Mouse (Mus musculus): ENCODE results near the gene Uty. TPM values are rescaled to one million over a fixed set of nuclear protein-coding genes. Genes with fewer than 3 reads are reported as not detected.

Gene Uty
- 5.1 and 13.0 TPM in 2 replicates for polyA plus RNA-seq (2015; fragmentation: Nextera tagmentation; extraction: Ambion mirVana)

DNA sequence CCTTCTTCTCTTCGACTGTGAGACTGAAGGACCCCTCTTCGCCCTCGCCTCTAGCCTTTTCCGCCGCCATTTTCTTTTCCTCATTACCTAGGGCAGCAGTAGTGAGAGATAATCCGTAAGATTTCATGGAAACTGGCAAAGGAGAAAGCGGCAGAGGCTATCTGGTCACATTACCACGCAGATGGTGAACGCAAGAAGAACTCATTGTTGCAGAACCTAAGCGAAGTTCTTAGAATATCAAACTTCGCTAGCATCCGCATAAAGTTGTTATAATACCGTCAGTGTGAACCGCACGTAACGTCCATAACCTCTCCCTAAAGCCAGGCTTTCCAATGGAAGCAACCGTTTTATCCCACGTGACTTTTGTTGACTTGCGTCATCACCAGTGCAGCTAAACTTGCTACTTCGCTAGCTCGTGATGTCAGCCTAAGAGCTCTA lies at the start of gene Uty:
Gene Uty (minus strand): TSS at position 334 of the 438 bp plus-strand sequence.
- WGBS = under 1% methylated on average over 21 of the region's 21 CpGs
- ATAC-seq (ENCODE audit: insufficient read depth, low FRiP score) = peak; percentile 82
- peak within 1 kb of the TSS; percentile 60 for H3K9ac ChIP-seq (ENCODE audit: low read length)
- no peaks in the 10 kb centered on the region for H3K9me3 ChIP-seq (replicated peaks; ENCODE audit: control insufficient read depth, low read length)
- no peaks in the 10 kb centered on the region for H3K36me3 ChIP-seq (ENCODE audit: control insufficient read depth, insufficient read depth, low read length)
- H3K27ac ChIP-seq (ENCODE audit: low read length) = peak within 1 kb of the TSS; percentile 69
- H3K4me1 ChIP-seq (ENCODE audit: control insufficient read depth, insufficient read depth, low read length) = no peaks in the 10 kb centered on the region
- peak within 1 kb of the TSS; percentile 29; the same call in 1 of the 2 replicates for H3K4me2 ChIP-seq (ENCODE audit: low read depth, low read length)
- peak within 1 kb of the TSS; percentile 48 for H3K4me3 ChIP-seq (replicated peaks; ENCODE audit: low read length)
- H3K27me3 ChIP-seq (ENCODE audit: control insufficient read depth, insufficient read depth, low read length) = no peaks in the 10 kb centered on the region

DNA sequence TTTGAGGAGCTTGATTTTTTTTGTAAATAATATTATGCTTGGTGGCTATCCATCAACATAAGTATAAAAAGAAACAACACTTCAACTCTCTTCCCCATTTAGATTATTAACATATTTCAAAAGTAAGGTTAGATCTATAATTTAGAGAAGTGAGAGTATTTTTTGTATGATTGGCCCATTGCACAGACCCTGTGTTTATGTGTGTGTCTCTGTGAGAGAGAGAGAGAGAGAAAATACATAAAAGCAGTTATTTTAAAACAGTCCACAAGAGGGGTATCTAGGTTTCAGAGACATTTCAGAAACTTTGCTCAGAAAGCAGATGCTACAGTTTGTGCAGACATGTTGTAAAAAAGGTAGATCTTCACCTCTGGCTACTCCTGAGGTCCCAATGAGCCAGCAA lies 48.1 kb upstream of the Uty start:
- no peaks in the 10 kb centered on the region for H3K9me3 ChIP-seq (replicated peaks; ENCODE audit: control insufficient read depth, low read length)
- H3K4me3 ChIP-seq (replicated peaks; ENCODE audit: low read length) = no peak overlapping the region
- no peaks in the 10 kb centered on the region for H3K27me3 ChIP-seq (ENCODE audit: control insufficient read depth, insufficient read depth, low read length)
- H3K36me3 ChIP-seq (ENCODE audit: control insufficient read depth, insufficient read depth, low read length) = no peaks in the 10 kb centered on the region
- no peak for ATAC-seq (ENCODE audit: insufficient read depth, low FRiP score)
- H3K4me2 ChIP-seq (ENCODE audit: low read depth, low read length) = no peak overlapping the region
- H3K27ac ChIP-seq (ENCODE audit: low read length) = no peak overlapping the region
- no peaks in the 10 kb centered on the region for H3K4me1 ChIP-seq (ENCODE audit: control insufficient read depth, insufficient read depth, low read length)
- no peak overlapping the region for H3K9ac ChIP-seq (ENCODE audit: low read length)

DNA sequence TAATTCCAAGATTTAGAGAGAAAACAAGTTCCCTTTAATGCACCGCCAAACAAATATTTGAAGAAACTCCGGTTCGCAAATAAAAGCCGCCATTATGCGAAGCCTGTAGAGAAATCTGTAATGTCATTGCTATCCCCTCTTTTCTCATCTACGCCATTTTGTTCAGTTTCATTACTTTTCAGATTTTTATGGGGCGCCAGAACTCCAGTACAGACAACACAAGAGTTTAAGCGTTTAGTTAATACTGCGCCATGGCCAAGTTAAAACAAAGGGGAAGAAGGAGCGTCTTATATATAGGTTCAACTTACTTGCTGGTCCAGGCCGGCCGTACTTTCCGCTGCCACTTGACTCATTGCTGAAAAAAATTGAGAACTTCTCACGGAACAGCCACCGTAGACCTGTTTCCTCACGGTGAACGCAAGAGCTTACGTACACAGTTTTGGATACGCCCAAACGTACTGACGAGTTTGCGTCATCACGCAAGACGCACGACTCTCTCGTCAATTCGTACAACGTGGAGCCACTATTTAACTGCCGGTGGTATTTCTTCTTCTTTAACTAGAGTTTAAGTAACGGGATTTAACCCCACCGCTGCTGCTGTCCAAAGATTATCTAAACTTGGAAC lies 40.7 kb upstream of the Uty start, which contains the start of gene Ddx3y:
Gene Ddx3y (minus strand): TSS at position 459 of the 625 bp plus-strand sequence.
- Histone ChIP-seq H3K27ac (ENCODE audit: low read length) (peak within 1 kb of the TSS; percentile 73), H3K4me2 (ENCODE audit: low read depth, low read length) (peak within 1 kb of the TSS; percentile 27; the same call in 1 of the 2 replicates), H3K36me3 (ENCODE audit: control insufficient read depth, insufficient read depth, low read length) (no peaks in the 10 kb centered on the region), H3K4me3 (replicated peaks; ENCODE audit: low read length) (peak within 1 kb of the TSS; percentile 44), H3K27me3 (ENCODE audit: control insufficient read depth, insufficient read depth, low read length) (no peaks in the 10 kb centered on the region), H3K4me1 (ENCODE audit: control insufficient read depth, insufficient read depth, low read length) (no peaks in the 10 kb centered on the region), H3K9me3 (replicated peaks; ENCODE audit: control insufficient read depth, low read length) (no peaks in the 10 kb centered on the region), H3K9ac (ENCODE audit: low read length) (peak within 1 kb of the TSS; percentile 54)
- ATAC-seq (ENCODE audit: insufficient read depth, low FRiP score) = no peak
- 4% methylated on average over 31 of the region's 31 CpGs for WGBS

DNA sequence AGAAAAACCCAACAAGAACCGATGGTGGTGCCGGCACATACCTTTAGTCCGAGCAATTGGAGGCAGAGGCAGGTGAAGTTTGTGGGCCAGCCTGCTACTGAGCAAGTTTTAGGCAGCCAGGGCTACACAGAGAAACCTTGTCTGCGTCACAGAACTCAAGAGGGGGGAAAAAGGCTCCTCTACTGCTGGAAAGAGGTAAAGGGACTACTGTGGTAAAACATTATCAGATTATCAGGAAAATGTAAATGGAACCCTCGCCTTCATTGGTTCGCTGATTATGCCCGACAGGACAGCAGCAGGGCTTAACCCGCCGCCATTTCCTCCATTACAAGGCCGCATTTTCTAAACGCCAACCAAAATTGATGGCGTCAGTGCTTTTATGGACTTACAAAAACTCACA lies 40.2 kb upstream of the Uty start:
- H3K36me3 ChIP-seq (ENCODE audit: control insufficient read depth, insufficient read depth, low read length) = no peaks in the 10 kb centered on the region
- no peaks in the 10 kb centered on the region for H3K9me3 ChIP-seq (replicated peaks; ENCODE audit: control insufficient read depth, low read length)
- no peaks in the 10 kb centered on the region for H3K27me3 ChIP-seq (ENCODE audit: control insufficient read depth, insufficient read depth, low read length)
- peak overlapping the region; percentile 27; the same call in 1 of the 2 replicates for H3K4me2 ChIP-seq (ENCODE audit: low read depth, low read length)
- peak overlapping the region; percentile 73; the same call in 1 of the 2 replicates for H3K27ac ChIP-seq (ENCODE audit: low read length)
- no peaks in the 10 kb centered on the region for H3K4me1 ChIP-seq (ENCODE audit: control insufficient read depth, insufficient read depth, low read length)
- peak overlapping the region; percentile 44 for H3K4me3 ChIP-seq (replicated peaks; ENCODE audit: low read length)
- peak overlapping the region; percentile 35; the same call in 1 of the 2 replicates for H3K9ac ChIP-seq (ENCODE audit: low read length)
- no peak for ATAC-seq (ENCODE audit: insufficient read depth, low FRiP score)
- WGBS = 2% methylated on average over 12 of the region's 12 CpGs

DNA sequence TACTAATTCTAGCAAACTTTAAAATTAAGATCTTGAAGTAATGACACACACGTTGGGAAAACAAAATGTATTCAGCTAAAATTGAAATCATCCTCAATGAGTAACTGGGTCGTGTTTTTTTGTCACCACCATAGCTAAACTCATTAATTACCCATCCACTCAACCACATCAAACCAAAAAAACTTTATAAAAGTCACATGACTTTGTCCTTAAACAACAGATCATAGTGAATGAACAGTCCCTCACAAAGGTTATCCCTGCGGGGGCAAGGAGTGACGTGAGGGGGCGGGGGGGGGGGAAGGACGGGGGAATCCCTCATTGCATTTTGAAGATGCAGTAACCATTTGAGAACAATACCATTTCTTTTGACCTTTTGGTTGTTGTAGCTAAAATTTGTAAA lies 558 bp upstream of the Uty start:
- H3K4me2 ChIP-seq (ENCODE audit: low read depth, low read length) = no peak overlapping the region
- H3K36me3 ChIP-seq (ENCODE audit: control insufficient read depth, insufficient read depth, low read length) = no peaks in the 10 kb centered on the region
- ATAC-seq (ENCODE audit: insufficient read depth, low FRiP score) = no peak
- no peak overlapping the region; the same call in 1 of the 2 replicates for H3K4me3 ChIP-seq (replicated peaks; ENCODE audit: low read length)
- no peak overlapping the region for H3K9ac ChIP-seq (ENCODE audit: low read length)
- no peaks in the 10 kb centered on the region for H3K9me3 ChIP-seq (replicated peaks; ENCODE audit: control insufficient read depth, low read length)
- no peaks in the 10 kb centered on the region for H3K27me3 ChIP-seq (ENCODE audit: control insufficient read depth, insufficient read depth, low read length)
- H3K4me1 ChIP-seq (ENCODE audit: control insufficient read depth, insufficient read depth, low read length) = no peaks in the 10 kb centered on the region
- 53% methylated on average over 6 of the region's 6 CpGs for WGBS
- no peak overlapping the region for H3K27ac ChIP-seq (ENCODE audit: low read length)

DNA sequence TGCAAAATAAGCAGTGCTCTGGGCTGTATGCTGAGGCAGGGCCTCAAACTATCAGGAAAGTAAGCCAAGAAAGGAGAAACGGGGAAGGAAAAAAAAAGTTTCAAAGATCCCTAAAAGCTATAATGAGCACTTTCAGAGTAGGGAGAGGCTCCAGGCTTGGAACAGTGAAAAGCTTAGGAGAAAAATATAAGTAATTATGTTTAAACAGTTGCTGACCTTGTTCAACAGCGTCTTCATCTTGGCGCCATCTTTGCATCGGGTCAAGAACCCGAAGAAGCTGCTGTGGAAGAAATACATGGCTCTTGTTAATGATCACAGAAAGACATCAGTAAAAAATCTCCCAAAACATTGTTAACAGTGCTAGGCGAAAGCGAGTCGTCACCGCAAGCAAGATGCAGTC lies 619 bp downstream of the Uty start:
- peak overlapping the region; percentile 69 for H3K27ac ChIP-seq (ENCODE audit: low read length)
- peak overlapping the region; percentile 60 for H3K9ac ChIP-seq (ENCODE audit: low read length)
- WGBS = 6% methylated on average over 6 of the region's 9 CpGs
- H3K4me2 ChIP-seq (ENCODE audit: low read depth, low read length) = peak overlapping the region; percentile 29; the same call in 1 of the 2 replicates
- ATAC-seq (ENCODE audit: insufficient read depth, low FRiP score) = no peak
- H3K27me3 ChIP-seq (ENCODE audit: control insufficient read depth, insufficient read depth, low read length) = no peaks in the 10 kb centered on the region
- peak overlapping the region; percentile 48 for H3K4me3 ChIP-seq (replicated peaks; ENCODE audit: low read length)
- H3K4me1 ChIP-seq (ENCODE audit: control insufficient read depth, insufficient read depth, low read length) = no peaks in the 10 kb centered on the region
- H3K9me3 ChIP-seq (replicated peaks; ENCODE audit: control insufficient read depth, low read length) = no peaks in the 10 kb centered on the region
- H3K36me3 ChIP-seq (ENCODE audit: control insufficient read depth, insufficient read depth, low read length) = no peaks in the 10 kb centered on the region

DNA sequence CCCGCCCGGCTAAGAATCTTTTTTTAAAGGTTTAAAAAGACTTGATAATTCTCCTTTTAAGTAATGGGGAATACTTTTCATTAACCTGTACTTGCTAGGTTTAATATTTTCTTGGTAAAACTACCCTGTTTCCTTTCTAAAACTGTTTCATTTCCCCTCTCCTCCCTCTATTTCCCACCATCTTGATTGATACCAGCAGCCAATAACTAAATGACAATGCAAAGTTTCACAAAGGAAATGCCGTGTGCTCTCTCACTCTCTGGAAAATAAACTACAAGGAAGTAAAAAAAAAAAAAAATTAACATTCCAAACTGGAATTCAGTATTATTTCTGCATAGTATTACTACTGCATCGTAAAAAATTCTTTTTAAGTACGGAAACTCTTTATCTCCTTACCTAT lies 1.1 kb downstream of the Uty start:
- no peaks in the 10 kb centered on the region for H3K9me3 ChIP-seq (replicated peaks; ENCODE audit: control insufficient read depth, low read length)
- no peaks in the 10 kb centered on the region for H3K4me1 ChIP-seq (ENCODE audit: control insufficient read depth, insufficient read depth, low read length)
- H3K36me3 ChIP-seq (ENCODE audit: control insufficient read depth, insufficient read depth, low read length) = no peaks in the 10 kb centered on the region
- 58% methylated on average over 5 of the region's 5 CpGs for WGBS
- peak overlapping the region; percentile 48 for H3K4me3 ChIP-seq (replicated peaks; ENCODE audit: low read length)
- H3K4me2 ChIP-seq (ENCODE audit: low read depth, low read length) = peak overlapping the region; percentile 29; the same call in 1 of the 2 replicates
- H3K27me3 ChIP-seq (ENCODE audit: control insufficient read depth, insufficient read depth, low read length) = no peaks in the 10 kb centered on the region
- H3K9ac ChIP-seq (ENCODE audit: low read length) = no peak overlapping the region
- no peak overlapping the region for H3K27ac ChIP-seq (ENCODE audit: low read length)
- ATAC-seq (ENCODE audit: insufficient read depth, low FRiP score) = no peak

DNA sequence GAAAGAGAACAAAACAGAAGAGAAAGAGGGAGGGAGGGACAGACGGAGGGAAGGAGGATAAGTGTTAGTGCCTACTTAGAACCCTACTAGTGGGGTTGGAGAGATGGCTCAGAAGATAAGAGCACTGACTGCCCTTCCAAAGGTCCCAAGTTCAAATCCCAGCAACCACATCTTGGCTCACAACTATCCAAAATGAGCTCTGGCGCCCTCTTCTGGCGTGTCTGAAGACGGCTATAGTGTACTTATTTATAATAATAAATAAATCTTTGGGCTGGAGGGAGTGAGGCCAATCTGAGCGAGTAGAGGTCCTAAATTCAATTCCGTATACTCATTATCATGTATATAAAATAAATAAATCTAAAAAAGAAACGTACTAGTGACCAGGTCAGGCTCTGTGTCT lies 25.6 kb downstream of the Uty start:
- no peaks in the 10 kb centered on the region for H3K27me3 ChIP-seq (ENCODE audit: control insufficient read depth, insufficient read depth, low read length)
- no peak overlapping the region for H3K9ac ChIP-seq (ENCODE audit: low read length)
- 80% methylated on average over 7 of the region's 7 CpGs for WGBS
- H3K9me3 ChIP-seq (replicated peaks; ENCODE audit: control insufficient read depth, low read length) = no peaks in the 10 kb centered on the region
- no peak overlapping the region for H3K4me2 ChIP-seq (ENCODE audit: low read depth, low read length)
- H3K4me1 ChIP-seq (ENCODE audit: control insufficient read depth, insufficient read depth, low read length) = no peaks in the 10 kb centered on the region
- no peak for ATAC-seq (ENCODE audit: insufficient read depth, low FRiP score)
- H3K4me3 ChIP-seq (replicated peaks; ENCODE audit: low read length) = no peak overlapping the region
- no peak overlapping the region for H3K27ac ChIP-seq (ENCODE audit: low read length)
- no peaks in the 10 kb centered on the region for H3K36me3 ChIP-seq (ENCODE audit: control insufficient read depth, insufficient read depth, low read length)

DNA sequence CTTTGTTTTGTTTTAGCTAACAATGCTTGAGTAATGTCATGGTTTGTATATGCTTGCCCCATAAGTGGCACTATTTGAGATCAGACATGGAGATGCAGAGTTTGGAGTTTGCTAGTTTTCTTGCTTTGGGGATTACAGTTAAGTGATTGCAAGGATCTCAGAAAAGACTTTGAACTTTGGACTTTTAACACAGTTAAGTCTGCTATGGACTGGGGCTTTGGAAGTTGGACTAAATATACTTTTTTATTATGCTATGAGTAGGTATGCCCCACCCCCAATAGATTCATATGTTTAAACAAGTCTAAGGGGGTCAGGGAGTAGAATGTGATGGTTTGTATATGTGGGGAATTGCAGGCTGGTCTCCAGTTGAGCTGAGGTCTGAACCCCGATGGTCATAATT lies 67.1 kb downstream of the Uty start:
- Histone ChIP-seq H3K9me3 (replicated peaks; ENCODE audit: control insufficient read depth, low read length) (no peaks in the 10 kb centered on the region), H3K9ac (ENCODE audit: low read length) (no peak overlapping the region), H3K36me3 (ENCODE audit: control insufficient read depth, insufficient read depth, low read length) (no peaks in the 10 kb centered on the region), H3K4me3 (replicated peaks; ENCODE audit: low read length) (no peak overlapping the region), H3K4me1 (ENCODE audit: control insufficient read depth, insufficient read depth, low read length) (no peaks in the 10 kb centered on the region), H3K27me3 (ENCODE audit: control insufficient read depth, insufficient read depth, low read length) (no peaks in the 10 kb centered on the region), H3K4me2 (ENCODE audit: low read depth, low read length) (no peak overlapping the region), H3K27ac (ENCODE audit: low read length) (no peak overlapping the region)
- no peak for ATAC-seq (ENCODE audit: insufficient read depth, low FRiP score)
- 93% methylated on average over 1 of the region's 1 CpGs for WGBS

Data from stomach, embryonic 16.5 days (tissue).